Mouse (Mus musculus): ENCODE measurements around the gene Aff3. TPM values are rescaled to one million over a fixed set of nuclear protein-coding genes. Genes with fewer than 3 reads are reported as not detected.

The Aff3 gene
- total RNA-seq, 1 experiment = 1.7 TPM

GRCm38 (mm10) chr1:38621840-38622239 lies 42.9 kb downstream of the Aff3 start:
- TF ChIP-seq HCFC1 (IDR thresholded peaks at IDR 0.05; ENCODE audit: borderline replicate concordance, insufficient read depth, low read length) (no peak), CHD2 (IDR thresholded peaks at IDR 0.05; ENCODE audit: low read depth, low read length) (no peak), ZC3H11A (IDR thresholded peaks at IDR 0.05; ENCODE audit: borderline replicate concordance, low read depth, low read length) (no peak), ZNF384 (IDR thresholded peaks at IDR 0.05; ENCODE audit: low read depth, low read length) (no peak), MAFK (IDR thresholded peaks at IDR 0.05; ENCODE audit: insufficient read depth, low read depth, low read length) (no peak)
- no peaks in the 10 kb centered on the region for H3K9me3 ChIP-seq (ENCODE audit: control insufficient read depth, insufficient read depth, low read depth, low read length)
- DNase-seq (ENCODE audit: low read depth, low spot score) = no peak
- H3K36me3 ChIP-seq (ENCODE audit: control insufficient read depth, insufficient read depth, low read length, poor library complexity, severe bottlenecking) = no peaks in the 10 kb centered on the region
- in situ Hi-C loops (cut with MboI; ENCODE audit: low sequenced_read_pairs in 2 of 2, unreplicated experiment in 2 of 2) = no loop called here
- H3K4me3 ChIP-seq (ENCODE audit: insufficient read depth in 1 of 2, low read depth in 1 of 2, low read length in 2 of 2, poor library complexity in 1 of 2, severe bottlenecking in 1 of 2) = no peak overlapping the region
- H3K9ac ChIP-seq (ENCODE audit: insufficient read depth, low read depth, low read length, poor library complexity, severe bottlenecking) = no peak overlapping the region
- no peak overlapping the region for H3K27ac ChIP-seq (ENCODE audit: insufficient read depth, low read depth, low read length, poor library complexity, severe bottlenecking)
- H3K4me1 ChIP-seq (ENCODE audit: control insufficient read depth in 2 of 2, insufficient read depth in 2 of 2, low read length in 2 of 2, poor library complexity in 1 of 2) = peaks cover 4 to 20% of the 10 kb centered on the region in 2 experiments; a peak in 3 of 4 replicates

- no peak overlapping the region; a peak in 1 of 4 replicates for H3K4me3 ChIP-seq (ENCODE audit: insufficient read depth in 1 of 2, low read depth in 1 of 2, low read length in 2 of 2, poor library complexity in 1 of 2, severe bottlenecking in 1 of 2)
These were observed 44.4 kb downstream of the Aff3 start for GRCm38 (mm10) chr1:38620401-38620800.

GRCm38 (mm10) chr1:38606741-38607140 lies 58.0 kb downstream of the Aff3 start:
- Histone ChIP-seq H3K27ac (ENCODE audit: insufficient read depth, low read depth, low read length, poor library complexity, severe bottlenecking) (no peak overlapping the region), H3K36me3 (ENCODE audit: control insufficient read depth, insufficient read depth, low read length, poor library complexity, severe bottlenecking) (no peaks in the 10 kb centered on the region), H3K9ac (ENCODE audit: insufficient read depth, low read depth, low read length, poor library complexity, severe bottlenecking) (no peak overlapping the region), H3K4me3 (ENCODE audit: insufficient read depth in 1 of 2, low read depth in 1 of 2, low read length in 2 of 2, poor library complexity in 1 of 2, severe bottlenecking in 1 of 2) (no peak overlapping the region), H3K9me3 (ENCODE audit: control insufficient read depth, insufficient read depth, low read depth, low read length) (no peaks in the 10 kb centered on the region), H3K4me1 (ENCODE audit: control insufficient read depth in 2 of 2, insufficient read depth in 2 of 2, low read length in 2 of 2, poor library complexity in 1 of 2) (no peaks in the 10 kb centered on the region)
- in situ Hi-C loops (cut with MboI; ENCODE audit: low sequenced_read_pairs in 2 of 2, unreplicated experiment in 2 of 2) = no loop called here
- no peak for TF ChIP-seq ZNF384 (IDR thresholded peaks at IDR 0.05; ENCODE audit: low read depth, low read length)
- TF ChIP-seq ZC3H11A (IDR thresholded peaks at IDR 0.05; ENCODE audit: borderline replicate concordance, low read depth, low read length) = no peak
- TF ChIP-seq MAFK (IDR thresholded peaks at IDR 0.05; ENCODE audit: insufficient read depth, low read depth, low read length) = no peak
- no peak for TF ChIP-seq CHD2 (IDR thresholded peaks at IDR 0.05; ENCODE audit: low read depth, low read length)
- no peak for TF ChIP-seq HCFC1 (IDR thresholded peaks at IDR 0.05; ENCODE audit: borderline replicate concordance, insufficient read depth, low read length)
- no peak for DNase-seq (ENCODE audit: low read depth, low spot score)

More at GRCm38 (mm10) chr1:38620401-38620800, 44.4 kb downstream of the Aff3 start:
- H3K4me1 ChIP-seq (ENCODE audit: control insufficient read depth in 2 of 2, insufficient read depth in 2 of 2, low read length in 2 of 2, poor library complexity in 1 of 2) = peaks cover 4 to 18% of the 10 kb centered on the region in 2 experiments; a peak in 3 of 4 replicates
- DNase-seq (ENCODE audit: low read depth, low spot score) = no peak
- H3K9ac ChIP-seq (ENCODE audit: insufficient read depth, low read depth, low read length, poor library complexity, severe bottlenecking) = no peak overlapping the region
- H3K27ac ChIP-seq (ENCODE audit: insufficient read depth, low read depth, low read length, poor library complexity, severe bottlenecking) = no peak overlapping the region
- H3K36me3 ChIP-seq (ENCODE audit: control insufficient read depth, insufficient read depth, low read length, poor library complexity, severe bottlenecking) = no peaks in the 10 kb centered on the region
- no peak for TF ChIP-seq MAFK (IDR thresholded peaks at IDR 0.05; ENCODE audit: insufficient read depth, low read depth, low read length)
- no peak for TF ChIP-seq ZNF384 (IDR thresholded peaks at IDR 0.05; ENCODE audit: low read depth, low read length)
- no peak for TF ChIP-seq HCFC1 (IDR thresholded peaks at IDR 0.05; ENCODE audit: borderline replicate concordance, insufficient read depth, low read length)
- TF ChIP-seq CHD2 (IDR thresholded peaks at IDR 0.05; ENCODE audit: low read depth, low read length) = no peak
- TF ChIP-seq ZC3H11A (IDR thresholded peaks at IDR 0.05; ENCODE audit: borderline replicate concordance, low read depth, low read length) = no peak
- H3K9me3 ChIP-seq (ENCODE audit: control insufficient read depth, insufficient read depth, low read depth, low read length) = no peaks in the 10 kb centered on the region
- in situ Hi-C loops (cut with MboI; ENCODE audit: low sequenced_read_pairs in 2 of 2, unreplicated experiment in 2 of 2) = no loop called here

GRCm38 (mm10) chr1:38605426-38605825 lies 59.3 kb downstream of the Aff3 start:
- H3K4me3 ChIP-seq (ENCODE audit: insufficient read depth in 1 of 2, low read depth in 1 of 2, low read length in 2 of 2, poor library complexity in 1 of 2, severe bottlenecking in 1 of 2) = no peak overlapping the region
- no peak overlapping the region for H3K9ac ChIP-seq (ENCODE audit: insufficient read depth, low read depth, low read length, poor library complexity, severe bottlenecking)
- H3K4me1 ChIP-seq (ENCODE audit: control insufficient read depth in 2 of 2, insufficient read depth in 2 of 2, low read length in 2 of 2, poor library complexity in 1 of 2) = no peaks in the 10 kb centered on the region
- no peaks in the 10 kb centered on the region for H3K36me3 ChIP-seq (ENCODE audit: control insufficient read depth, insufficient read depth, low read length, poor library complexity, severe bottlenecking)
- no peak for DNase-seq (ENCODE audit: low read depth, low spot score)
- in situ Hi-C loops (cut with MboI; ENCODE audit: low sequenced_read_pairs in 2 of 2, unreplicated experiment in 2 of 2) = no loop called here
- TF ChIP-seq ZNF384 (IDR thresholded peaks at IDR 0.05; ENCODE audit: low read depth, low read length) = no peak
- TF ChIP-seq ZC3H11A (IDR thresholded peaks at IDR 0.05; ENCODE audit: borderline replicate concordance, low read depth, low read length) = no peak
- TF ChIP-seq MAFK (IDR thresholded peaks at IDR 0.05; ENCODE audit: insufficient read depth, low read depth, low read length) = no peak
- TF ChIP-seq HCFC1 (IDR thresholded peaks at IDR 0.05; ENCODE audit: borderline replicate concordance, insufficient read depth, low read length) = no peak
- TF ChIP-seq CHD2 (IDR thresholded peaks at IDR 0.05; ENCODE audit: low read depth, low read length) = no peak
- no peak overlapping the region for H3K27ac ChIP-seq (ENCODE audit: insufficient read depth, low read depth, low read length, poor library complexity, severe bottlenecking)
- H3K9me3 ChIP-seq (ENCODE audit: control insufficient read depth, insufficient read depth, low read depth, low read length) = no peaks in the 10 kb centered on the region

- Histone ChIP-seq H3K27ac (ENCODE audit: insufficient read depth, low read depth, low read length, poor library complexity, severe bottlenecking) (no peak overlapping the region), H3K9ac (ENCODE audit: insufficient read depth, low read depth, low read length, poor library complexity, severe bottlenecking) (no peak overlapping the region), H3K36me3 (ENCODE audit: control insufficient read depth, insufficient read depth, low read length, poor library complexity, severe bottlenecking) (no peaks in the 10 kb centered on the region), H3K4me1 (ENCODE audit: control insufficient read depth in 2 of 2, insufficient read depth in 2 of 2, low read length in 2 of 2, poor library complexity in 1 of 2) (no peaks in the 10 kb centered on the region), H3K9me3 (ENCODE audit: control insufficient read depth, insufficient read depth, low read depth, low read length) (no peaks in the 10 kb centered on the region), H3K4me3 (ENCODE audit: insufficient read depth in 1 of 2, low read depth in 1 of 2, low read length in 2 of 2, poor library complexity in 1 of 2, severe bottlenecking in 1 of 2) (no peak overlapping the region)
- no peak for TF ChIP-seq ZNF384 (IDR thresholded peaks at IDR 0.05; ENCODE audit: low read depth, low read length)
- no peak for TF ChIP-seq MAFK (IDR thresholded peaks at IDR 0.05; ENCODE audit: insufficient read depth, low read depth, low read length)
- TF ChIP-seq CHD2 (IDR thresholded peaks at IDR 0.05; ENCODE audit: low read depth, low read length) = no peak
- no peak for TF ChIP-seq HCFC1 (IDR thresholded peaks at IDR 0.05; ENCODE audit: borderline replicate concordance, insufficient read depth, low read length)
- no peak for TF ChIP-seq ZC3H11A (IDR thresholded peaks at IDR 0.05; ENCODE audit: borderline replicate concordance, low read depth, low read length)
- in situ Hi-C loops (cut with MboI; ENCODE audit: low sequenced_read_pairs in 2 of 2, unreplicated experiment in 2 of 2) = no loop called here
- DNase-seq (ENCODE audit: low read depth, low spot score) = no peak
These were observed 60.1 kb downstream of the Aff3 start for GRCm38 (mm10) chr1:38604611-38605010.
